Mouse (Mus musculus) heart, adult 18-20 months (tissue): ENCODE measurements at regions not wholly inside any gene's neighbourhood (a gene's known extent, or its start where the extent isn't known, plus 50 kb on each side); places are given as distances from the start of the nearest gene placed in this dataset.
A peak's percentile ranks its signal among the peaks of the same experiment; 100 is the strongest.

ENCODE experiments used
- DNase-seq, 2 experiments: peaks; one replicate each; pipeline ENCODE4 v3.0.0; 2021 to 2022; ENCODE audit warnings: mixed read lengths in 1 of 2

DNA sequence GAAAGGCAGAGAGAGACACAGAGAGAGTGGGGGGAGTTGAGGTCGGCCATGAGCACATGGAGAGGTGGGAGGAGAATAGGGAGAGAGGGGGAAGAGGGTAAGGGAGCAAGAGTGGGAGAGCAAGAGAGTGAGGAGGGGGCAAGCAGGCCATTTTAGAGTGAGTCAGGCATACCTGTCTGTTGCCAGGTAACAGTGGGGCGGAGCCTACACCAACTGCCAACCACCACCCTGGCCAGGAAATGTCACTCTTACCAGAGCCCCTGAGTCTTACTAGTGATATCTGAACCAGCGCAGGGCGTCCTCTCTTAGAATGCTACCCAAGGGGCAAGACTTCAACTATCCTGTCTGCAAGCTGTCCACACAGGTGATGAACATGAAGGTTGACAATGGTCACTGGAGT is 243.5 kb downstream of the Bcl11b start:
- no peak for DNase-seq

DNA sequence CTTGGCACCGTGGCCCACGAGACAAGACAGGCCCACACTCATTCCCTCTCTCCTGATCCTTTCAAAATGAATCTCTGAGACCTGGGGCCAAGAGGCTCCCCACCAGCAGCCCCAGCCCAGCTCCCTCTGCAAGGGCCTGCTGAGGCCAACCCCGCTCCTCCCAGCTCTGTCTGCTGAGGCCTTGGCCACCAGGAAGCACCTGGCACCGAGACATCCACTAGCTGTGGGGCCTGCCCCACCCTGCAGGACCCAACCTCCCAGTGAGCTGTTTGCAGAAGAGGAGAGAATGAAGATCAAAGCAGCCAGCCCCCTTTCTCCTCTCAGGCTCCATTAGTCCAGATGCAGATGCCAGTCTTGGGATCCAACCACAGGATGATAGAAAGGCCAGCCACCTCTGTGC is 241.3 kb downstream of the Bcl11b start:
- DNase-seq: no peak

DNA sequence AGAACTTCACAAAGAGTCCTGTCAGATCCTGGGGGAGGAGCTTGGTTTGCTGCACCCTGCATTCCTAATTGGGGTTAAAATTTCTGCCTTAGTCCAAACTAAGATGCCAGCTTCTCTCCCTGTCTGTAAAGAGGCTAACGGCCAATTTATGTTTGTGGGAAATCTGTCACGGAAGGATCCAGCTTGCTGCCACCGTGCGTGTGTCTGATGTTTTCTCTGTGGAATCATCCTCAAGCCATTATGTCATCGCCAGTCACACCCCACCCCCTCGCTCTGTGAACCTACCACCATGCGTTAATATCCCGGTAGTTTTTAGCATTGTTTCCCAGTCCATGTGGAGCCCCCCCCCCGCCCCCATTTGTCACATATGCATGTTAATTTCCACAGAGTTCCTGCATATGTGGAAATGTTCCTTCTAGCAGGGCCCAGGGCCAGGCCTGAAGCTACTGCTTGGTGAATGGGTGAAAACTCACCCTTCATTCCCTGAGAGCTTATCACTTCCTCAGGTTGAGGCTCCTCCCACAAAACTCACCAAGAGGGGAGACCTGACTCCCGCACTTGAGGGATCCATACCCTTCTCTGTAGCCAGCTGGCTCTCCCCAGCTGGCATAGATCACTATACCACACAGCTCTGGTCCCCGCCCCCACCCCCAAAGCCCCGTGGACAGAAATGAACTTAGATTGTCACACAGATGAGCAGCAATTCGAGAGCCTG is 233.4 kb downstream of the Bcl11b start:
- no peak for DNase-seq

DNA sequence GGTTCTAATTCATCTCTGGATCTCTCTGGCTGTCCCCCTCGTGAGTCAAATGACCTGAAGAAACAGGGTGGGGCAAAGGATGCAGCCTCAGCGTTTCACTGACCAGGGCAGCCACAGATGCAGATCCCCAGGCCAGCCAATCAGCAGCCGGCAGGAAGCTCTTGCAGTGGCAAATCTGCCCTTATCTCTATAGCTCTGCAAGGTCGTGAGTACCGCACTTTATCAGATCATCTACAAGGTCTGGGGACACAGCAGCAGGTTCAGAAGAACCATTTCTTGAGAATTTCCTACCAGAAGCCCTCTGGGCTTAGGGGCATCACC is 232.9 kb downstream of the Bcl11b start:
- DNase-seq: no peak

DNA sequence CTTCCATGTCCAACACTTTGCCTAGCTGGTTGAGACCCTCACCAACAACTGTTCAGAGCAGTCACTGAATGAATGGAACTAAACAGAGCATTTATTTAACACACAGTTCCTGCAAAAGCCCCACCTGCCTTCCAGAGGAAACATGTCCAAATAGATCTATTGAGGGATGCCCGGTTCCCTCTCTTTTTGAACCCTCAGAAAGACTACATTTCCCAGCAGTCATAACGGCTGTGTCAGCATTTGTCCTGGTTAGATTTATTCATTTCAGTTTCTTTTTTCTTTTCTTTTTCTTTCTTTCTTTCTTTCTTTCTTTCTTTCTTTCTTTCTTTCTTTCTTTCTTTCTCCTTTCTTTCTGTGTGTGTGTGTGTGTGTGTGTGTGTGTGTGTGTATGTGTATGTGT is 232.1 kb downstream of the Bcl11b start:
- no peak for DNase-seq

DNA sequence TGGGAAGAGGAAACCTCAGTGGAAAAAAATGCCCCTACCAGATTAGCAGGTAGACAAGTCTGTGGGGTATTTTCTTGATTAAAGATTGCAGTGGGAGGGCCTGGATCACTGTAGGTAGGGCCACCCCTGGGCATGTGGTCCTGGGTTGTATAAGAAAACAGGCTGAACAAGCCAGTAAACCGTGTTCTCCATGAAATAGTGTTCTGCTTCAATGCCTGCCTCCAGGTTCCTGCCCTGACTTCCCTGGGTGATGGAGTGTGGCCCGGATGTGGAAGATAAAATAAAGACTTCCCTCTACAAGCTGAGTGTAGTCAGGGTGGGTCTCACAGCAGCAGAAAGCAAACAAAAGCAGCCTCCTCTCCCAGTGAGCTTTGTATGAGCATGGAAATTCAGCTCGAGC is 231.6 kb downstream of the Bcl11b start:
- DNase-seq: no peak

DNA sequence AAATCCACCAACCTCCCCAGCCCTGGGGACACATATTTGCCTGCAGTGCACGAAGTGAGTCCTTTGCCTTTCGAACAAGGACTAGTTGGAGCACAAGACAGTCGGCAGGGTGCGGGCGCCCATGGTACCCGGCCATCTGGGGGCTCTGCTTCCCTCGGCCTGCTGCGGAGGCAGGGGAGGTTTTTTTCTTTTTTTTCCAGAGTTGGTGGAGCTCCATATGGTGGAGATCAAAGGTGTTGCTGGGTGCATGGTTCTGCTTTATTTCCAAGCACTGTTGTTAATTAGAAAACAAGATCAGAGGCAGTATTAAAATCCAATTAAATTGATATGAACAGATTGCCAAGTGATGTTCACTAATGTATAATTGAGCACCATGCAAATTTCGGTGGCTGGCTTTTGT is 225.4 kb downstream of the Bcl11b start:
- no peak for DNase-seq

DNA sequence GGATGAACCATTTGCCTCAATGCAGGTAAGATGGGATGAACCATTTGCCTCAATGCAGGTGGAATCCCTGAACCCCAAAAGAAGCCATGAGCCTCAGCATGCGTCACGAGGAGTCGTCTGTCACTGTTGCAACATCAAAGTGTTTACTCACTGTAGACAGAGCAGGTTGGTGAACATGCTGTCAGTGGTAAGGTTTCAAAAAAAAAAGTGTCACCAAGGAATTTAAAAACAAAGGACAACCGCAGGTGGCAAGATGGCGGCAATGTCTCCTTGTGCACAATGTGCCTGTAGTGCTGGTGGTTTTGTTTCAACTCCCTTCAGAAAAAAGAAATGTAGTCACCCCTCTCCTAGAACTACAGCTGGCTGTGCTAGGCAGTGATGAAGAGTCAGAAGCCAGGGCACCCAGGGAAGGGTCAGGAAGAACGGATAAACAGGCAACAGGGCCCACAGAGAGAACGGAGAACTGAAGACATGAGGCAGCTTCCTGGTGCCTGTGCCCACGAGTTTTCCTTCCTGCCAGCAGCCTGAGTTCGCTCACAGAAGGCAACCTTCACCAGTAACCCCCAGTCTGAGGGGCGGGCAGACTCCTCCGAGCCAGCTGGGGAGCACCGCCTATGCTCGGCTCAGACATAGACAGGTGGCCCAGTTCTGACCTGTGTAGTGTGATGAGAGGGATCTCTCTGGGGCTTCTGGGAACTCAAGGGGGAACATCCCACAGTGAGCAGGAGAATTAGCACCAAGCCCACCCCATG is 223.9 kb downstream of the Bcl11b start:
- no peak for DNase-seq

DNA sequence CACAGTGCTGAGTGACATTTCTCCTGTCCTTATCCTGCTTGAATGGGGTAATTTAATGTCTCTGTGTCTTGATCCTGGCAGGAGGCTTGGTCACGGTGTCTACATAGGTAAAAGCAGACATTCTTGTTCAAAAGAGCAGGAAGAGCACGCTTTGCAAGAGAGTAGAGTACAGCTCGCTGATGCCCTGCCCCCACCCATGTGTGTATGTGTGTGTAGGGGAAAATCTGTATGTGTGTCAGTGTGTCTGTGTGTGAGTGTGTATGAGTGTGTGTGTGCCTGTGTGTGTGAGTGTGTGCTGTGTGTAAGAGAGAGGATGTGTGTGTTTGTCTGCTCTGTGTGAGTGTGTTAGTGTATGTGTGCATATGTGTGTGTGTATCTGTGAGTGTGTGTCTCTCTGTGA is 221.3 kb downstream of the Bcl11b start:
- no peak for DNase-seq

DNA sequence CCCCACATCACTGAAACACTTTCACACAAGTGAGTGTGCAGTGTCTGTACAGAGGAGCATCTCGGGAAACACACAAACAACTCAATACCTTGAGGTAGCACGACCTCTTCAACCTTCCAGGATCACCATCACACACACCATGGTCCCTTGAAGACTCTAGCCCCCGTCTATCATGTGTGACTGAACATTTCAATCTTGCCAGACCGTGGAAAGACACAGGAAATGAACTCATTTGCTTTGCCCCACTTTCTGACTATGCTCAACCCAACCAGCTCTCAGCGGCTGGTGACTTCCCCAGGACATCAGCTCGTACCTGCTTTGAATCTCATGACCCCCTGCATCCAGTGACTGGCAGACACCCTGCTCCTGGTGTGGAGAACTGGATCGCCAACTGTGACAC is 219.6 kb downstream of the Bcl11b start:
- DNase-seq: no peak

DNA sequence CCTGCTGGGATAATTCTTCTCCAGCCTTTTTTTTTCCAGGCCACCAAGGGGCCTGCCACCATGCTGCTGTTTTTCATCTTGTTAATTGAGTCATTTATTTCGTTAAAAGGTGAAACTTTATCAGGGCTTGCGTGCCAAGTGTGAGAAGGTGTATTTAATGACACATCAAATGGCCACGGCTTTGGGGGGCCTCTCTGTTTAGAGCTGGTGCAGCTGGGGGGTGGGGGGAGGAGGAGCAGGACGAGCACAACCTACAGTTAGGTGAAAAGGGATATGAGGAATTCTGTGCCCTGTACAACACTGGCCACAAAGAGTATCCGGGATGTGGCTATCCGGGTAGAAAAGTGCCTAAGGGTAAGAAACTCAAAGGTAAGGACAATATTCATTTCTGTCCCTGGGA is 213.6 kb downstream of the Bcl11b start:
- no peak for DNase-seq

DNA sequence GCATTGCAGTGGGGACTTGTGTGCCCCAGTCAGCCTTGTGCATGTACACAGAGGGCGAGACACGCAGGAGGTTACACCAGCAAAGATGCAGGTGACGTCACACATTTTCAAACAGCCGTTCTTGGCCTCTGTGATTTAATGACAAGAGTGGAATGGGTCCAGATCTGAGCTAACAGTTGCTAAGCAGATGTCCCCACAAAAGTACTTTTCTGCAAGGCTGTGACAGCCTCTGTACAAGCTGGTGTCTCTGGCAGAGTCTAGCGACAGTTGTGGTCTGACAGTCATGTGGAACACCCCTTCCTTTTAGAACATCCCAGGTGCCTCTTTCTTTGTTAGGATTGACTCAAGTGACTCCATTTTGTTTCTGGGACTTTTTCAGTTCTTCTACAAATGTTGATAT is 203.1 kb downstream of the Bcl11b start:
- no peak for DNase-seq

DNA sequence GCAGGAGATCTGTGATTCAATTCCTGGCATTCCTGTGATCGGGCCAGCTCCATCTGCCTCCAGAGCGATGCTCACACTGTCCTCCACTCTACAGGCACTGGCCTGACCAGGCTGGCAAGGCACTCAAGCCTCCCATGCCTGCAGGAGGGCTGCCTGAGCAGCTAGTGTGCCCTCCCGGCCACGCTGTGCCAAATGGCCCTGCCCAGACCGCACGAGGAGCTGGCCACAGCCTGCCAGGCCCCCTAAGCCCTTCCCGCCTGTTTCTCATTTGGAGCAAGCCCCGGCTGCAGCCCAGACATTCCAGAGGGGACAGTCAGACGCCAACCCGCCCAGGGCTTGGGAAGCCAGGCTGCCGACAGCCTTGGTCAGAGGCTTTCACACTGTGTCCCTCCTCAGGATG is 195.8 kb downstream of the Bcl11b start:
- peak; percentile 6 to 25 for DNase-seq

DNA sequence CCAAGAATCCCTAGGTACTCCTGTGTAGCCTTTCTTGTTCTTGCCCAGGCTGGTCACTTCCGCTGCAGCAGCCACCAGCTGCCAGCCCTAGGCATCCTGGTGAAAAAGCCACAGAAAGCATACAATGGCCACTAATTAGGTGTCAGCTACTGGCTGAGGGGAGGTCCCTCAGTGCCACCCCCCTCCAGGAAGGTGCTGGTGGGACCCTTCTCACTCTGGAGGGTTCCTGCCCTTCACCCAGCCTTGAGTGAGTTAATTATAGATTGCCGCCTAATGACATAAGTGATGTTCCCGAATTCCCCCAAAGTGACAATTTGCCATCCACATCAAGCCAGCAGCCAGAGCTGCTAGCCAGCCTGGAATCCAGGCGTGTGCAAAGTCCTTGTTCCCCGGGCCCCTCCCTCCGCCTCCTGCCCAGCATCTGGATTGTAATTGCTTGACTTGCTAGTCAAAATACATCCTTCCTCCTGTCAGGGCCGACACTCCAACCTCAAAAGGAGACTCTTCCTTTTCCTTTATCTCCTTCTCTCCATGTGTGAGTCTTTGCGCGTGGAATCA is 195.2 kb downstream of the Bcl11b start:
- DNase-seq: peak in 1 of 2 experiments; percentile 4

DNA sequence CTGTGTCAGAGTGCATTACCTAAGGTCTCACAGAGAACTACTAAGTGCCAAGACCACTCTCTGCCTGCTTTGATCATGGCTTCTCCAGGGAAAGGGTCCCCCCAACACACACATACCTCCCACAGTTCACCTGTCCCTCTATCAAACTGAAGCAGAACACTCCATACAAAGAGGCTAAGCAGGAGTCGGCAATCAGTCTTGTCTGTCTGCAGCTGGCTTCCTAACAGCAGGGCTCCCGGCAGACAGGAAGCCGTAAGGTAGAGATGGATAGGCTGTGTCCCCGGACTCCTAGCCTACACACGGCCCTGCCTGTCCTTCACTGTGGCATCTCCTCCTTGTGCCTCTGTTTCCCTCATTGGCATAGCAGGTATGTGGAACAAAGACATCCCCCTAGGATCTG is 192.2 kb downstream of the Bcl11b start:
- DNase-seq: no peak

DNA sequence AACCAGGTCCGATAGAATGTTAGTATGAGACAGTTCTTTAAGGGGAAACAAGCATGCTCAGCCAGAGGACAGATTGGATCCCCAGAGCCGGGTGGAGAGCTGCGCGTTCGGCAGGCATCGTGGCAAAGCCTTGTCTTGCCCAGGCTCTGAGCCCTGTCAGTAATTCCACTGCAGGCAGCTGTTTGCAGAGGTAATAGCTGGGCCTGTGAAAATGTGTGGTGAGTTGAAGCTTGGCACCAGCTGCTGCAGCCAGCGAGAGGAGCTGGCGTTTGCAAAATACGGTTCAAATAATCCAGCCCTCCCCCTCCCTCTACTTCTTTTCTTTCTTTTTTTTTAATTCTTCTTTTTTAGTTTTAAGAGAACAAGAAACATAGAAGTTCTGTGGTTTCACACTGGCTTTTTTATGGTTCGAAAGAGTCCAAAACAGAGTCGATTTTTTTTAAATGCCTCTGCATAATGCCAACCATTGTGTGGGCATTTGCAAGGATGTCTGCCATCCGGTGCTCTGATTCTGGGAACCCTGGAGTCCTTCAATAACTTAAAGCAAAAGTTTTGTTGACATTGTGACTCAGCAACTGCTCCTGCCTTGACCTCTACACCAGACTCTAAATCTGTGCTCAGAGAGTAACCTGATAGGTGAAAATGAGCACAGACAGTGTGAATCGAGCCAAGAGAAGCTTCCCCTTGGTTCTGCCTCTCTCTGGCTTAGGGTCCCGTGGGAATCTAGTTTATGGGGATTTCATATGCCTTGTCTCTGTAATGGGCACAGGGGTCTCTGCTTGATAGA is 190.7 kb downstream of the Bcl11b start:
- no peak for DNase-seq

DNA sequence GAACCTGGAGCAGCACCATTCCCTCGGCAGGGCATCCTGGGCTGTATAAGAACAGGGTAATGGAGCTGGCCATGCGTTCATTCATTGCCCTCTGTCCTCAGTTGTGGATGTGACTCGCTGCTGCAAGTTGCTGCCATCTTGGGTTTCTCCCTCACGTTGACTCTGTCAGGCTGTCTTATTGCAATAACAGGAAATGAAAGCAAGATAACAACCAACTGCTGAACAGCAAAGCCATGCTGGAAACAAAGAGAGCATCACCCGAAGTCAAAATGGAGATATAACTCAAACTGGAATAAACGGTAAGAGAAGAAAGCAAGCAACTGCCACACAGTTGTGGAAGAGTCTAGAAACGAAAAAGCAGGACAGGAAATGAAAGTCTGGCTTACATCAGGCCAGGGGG is 188.5 kb downstream of the Bcl11b start:
- no peak for DNase-seq

DNA sequence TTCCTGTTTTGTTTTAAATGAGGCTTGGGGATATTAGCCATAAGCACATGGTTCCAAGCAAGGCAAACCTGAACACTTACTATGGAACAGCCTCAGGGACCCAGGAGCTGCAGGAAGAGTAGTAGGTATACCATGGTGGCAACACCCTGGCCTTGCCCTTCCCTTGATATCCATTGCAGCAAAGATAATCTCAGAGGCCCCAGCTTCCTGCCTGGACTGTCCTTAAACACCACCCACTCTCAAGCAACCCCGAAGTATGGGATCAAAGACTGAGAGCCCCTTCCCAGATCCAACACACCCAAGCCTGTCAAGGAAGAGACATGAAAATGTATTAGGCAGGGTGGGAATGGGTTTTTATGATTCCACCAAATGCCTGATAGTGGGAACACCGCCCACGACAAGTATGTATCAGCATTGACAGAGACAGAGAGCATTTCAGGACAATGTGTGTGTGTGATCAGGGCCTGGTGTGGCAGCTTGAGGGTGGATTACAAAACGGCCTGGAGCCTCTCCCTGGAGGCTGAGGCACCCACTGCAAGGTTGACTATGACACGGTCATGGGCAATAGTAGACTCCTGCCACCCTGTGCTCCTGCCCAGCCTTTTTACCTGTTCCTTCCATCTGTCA is 179.5 kb downstream of the Bcl11b start:
- no peak for DNase-seq

DNA sequence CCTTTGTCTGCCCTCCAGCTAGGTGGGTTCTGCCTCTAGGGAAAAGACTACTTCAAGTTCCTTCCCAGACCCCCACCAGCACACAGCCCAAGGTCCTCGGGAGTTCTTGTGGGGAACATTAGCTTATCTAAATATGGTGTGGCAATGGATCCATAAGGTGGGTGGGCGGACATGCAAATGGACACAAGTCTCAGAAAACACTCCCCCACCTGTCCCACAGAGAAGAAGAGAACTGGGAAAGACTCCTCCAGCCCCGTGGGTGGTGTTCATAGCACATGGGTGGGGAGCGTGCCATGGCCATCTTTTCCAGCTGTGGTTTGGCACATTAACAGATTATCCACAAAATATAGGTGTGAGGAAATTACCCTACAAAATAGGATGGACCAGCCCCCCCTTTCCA is 177.5 kb downstream of the Bcl11b start:
- no peak for DNase-seq

DNA sequence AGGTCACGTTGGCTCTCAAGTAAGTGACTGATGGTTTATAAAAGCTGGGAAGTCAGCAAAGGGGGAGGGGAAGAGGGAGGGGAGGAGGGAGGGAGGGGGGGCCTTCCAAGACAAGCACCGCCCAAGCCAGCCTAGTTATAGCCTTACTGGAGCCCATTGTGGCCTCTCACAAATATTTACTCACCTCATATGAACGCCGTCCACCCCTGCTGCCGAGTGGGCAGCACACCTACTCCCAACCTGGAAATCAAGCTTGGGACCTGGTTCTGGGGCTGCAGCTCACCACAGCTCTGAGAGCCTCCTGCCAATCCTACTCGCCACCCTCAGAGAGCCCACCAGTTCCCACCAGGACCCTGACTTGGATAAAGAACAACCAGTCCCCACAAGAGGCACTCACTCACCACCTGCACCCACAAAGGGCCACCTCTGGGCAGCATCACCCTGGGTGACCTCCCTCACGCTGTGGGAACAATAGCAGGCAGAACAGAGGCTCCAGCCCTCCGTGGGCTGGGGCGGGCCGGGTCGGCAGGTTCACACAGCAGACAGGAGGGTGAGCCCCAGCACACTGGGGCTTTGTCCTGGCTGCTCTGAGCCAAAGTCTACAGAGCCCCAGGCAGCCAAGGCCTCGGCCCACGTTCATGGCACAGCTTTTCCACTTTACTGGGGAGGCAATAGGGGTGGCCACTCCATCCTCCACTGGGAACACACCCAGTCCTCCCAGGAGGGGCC is 171.8 kb downstream of the Bcl11b start:
- DNase-seq: no peak

DNA sequence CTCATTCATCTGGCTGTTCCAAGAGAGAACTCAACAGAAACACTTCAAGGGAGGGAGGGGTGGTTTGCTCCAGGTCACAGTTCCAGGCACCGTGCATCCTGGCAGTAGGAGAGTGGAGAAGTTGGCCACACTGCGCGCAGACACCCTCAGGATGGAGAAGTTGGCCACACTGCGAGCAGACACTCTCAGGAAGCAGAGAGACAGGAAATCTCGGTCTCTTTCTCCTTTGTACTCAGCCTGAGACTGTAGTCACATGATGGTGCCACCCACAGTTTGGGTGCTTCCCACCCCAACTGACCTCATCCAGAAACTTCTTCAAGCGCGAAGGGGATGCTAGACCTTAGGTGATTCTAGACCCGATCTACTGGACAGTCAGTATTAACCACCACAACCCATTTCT is 170.4 kb downstream of the Bcl11b start:
- DNase-seq: no peak

DNA sequence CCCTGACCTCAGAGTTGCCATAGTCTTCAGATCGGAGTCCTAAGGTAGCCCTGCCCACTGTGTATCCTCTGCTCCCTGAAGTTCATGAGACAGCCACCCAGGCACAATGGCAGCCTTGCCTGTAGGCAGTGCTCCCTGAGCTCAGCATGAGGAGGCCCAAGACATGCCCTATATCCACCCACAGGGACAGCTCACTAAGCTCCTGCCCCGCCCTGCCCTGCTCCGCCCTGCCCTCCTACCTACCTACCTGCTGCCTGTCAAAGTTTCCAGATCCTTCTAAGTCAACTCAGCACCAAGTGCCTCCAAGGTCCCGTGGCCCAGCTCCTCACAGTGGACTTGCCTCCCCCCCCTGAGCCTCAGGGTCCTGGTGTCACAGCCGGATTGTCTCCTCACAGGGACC is 168.9 kb downstream of the Bcl11b start:
- no peak for DNase-seq
